8 mouse cellular contexts compared by ENCODE assay signal in the genomic region with DNA sequence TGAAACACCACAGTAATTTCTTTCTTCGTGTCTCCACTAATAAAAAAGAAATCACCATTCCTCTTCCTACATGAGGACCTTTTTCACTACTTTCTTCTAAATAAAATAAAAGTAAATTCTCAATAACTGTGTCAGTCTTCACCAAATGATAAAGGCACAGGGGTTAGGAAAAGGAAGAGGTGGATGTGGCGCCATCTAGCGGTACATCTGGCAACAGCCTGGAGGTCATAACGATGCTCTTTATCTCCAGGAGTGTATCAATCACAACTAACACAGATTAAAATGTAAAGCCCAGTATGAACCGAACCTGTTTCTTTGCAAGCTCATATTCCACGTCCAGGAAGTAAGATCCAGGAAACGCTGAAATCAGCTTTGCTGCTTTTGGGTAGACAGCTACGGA.
DNase-seq lines count a peak whose midpoint lies in the region; ATAC-seq lines count a peak whose summit lies in the region.

No protein-coding gene starts in this region.

- no peak overlapping the region for H3K27ac ChIP-seq in midbrain, embryonic 13.5 days
- H3K27ac ChIP-seq in forebrain, embryonic 10.5 days = no peak overlapping the region

- DNase-seq in gastrocnemius, adult 18-20 months (ENCODE audit: low spot score) = peak; percentile 32
- no peak for DNase-seq in gastrocnemius, postnatal 25 days
- peak; percentile 31 for DNase-seq in 3T3-L1 (ENCODE audit: low read depth, low spot score)
- DNase-seq in adrenal gland, postnatal 25 days = peak; percentile 33
- peak; percentile 28 to 42 for DNase-seq in layer of hippocampus, postnatal 10 days (ENCODE audit: low spot score in 2 of 2)
- peak; percentile 46 for DNase-seq in right cerebral cortex, postnatal 14 days
- DNase-seq in forebrain, embryonic 10.5 days (ENCODE audit: extremely low spot score, low spot score) = no peak

- 73% methylated on average over 8 of the region's 8 CpGs for WGBS in midbrain, embryonic 13.5 days
- 72% methylated on average over 8 of the region's 8 CpGs for WGBS in forebrain, embryonic 10.5 days

- ATAC-seq in midbrain, embryonic 13.5 days = no peak

- H3K36me3 ChIP-seq in midbrain, embryonic 13.5 days = no peaks in the 10 kb centered on the region
- no peaks in the 10 kb centered on the region for H3K36me3 ChIP-seq in forebrain, embryonic 10.5 days (replicated peaks)

- H3K9me3 ChIP-seq in midbrain, embryonic 13.5 days = no peaks in the 10 kb centered on the region
- no peaks in the 10 kb centered on the region for H3K9me3 ChIP-seq in forebrain, embryonic 10.5 days

- no peak overlapping the region for H3K4me2 ChIP-seq in midbrain, embryonic 13.5 days (replicated peaks)

- no peaks in the 10 kb centered on the region for H3K4me1 ChIP-seq in midbrain, embryonic 13.5 days (replicated peaks)
- no peaks in the 10 kb centered on the region for H3K4me1 ChIP-seq in forebrain, embryonic 10.5 days

- H3K27me3 ChIP-seq in midbrain, embryonic 13.5 days = no peaks in the 10 kb centered on the region
- no peaks in the 10 kb centered on the region for H3K27me3 ChIP-seq in forebrain, embryonic 10.5 days (ENCODE audit: poor library complexity, severe bottlenecking)

- H3K4me3 ChIP-seq in midbrain, embryonic 13.5 days (replicated peaks) = no peak overlapping the region
- H3K4me3 ChIP-seq in forebrain, embryonic 10.5 days = no peak overlapping the region

- no peak overlapping the region for H3K9ac ChIP-seq in midbrain, embryonic 13.5 days (replicated peaks)

Comparison
In these comparisons a context has a peak if more than half of its experiments do, and no peak if none do; other contexts are left out.
1. DNase-seq: peak in gastrocnemius, adult 18-20 months (single experiment), 3T3-L1 (single experiment), adrenal gland, postnatal 25 days (single experiment), layer of hippocampus, postnatal 10 days (2 of 2) and right cerebral cortex, postnatal 14 days (single experiment); none in gastrocnemius, postnatal 25 days (single experiment) and forebrain, embryonic 10.5 days (single experiment).